Mouse (Mus musculus): Measurements from ENCODE around the gene Slc2a13. TPM values are rescaled to one million over a fixed set of nuclear protein-coding genes. Genes with fewer than 3 reads are reported as not detected.

Gene Slc2a13
- total RNA-seq, 2 experiments from 2014 or later: 72.1 to 72.8 TPM

DNA sequence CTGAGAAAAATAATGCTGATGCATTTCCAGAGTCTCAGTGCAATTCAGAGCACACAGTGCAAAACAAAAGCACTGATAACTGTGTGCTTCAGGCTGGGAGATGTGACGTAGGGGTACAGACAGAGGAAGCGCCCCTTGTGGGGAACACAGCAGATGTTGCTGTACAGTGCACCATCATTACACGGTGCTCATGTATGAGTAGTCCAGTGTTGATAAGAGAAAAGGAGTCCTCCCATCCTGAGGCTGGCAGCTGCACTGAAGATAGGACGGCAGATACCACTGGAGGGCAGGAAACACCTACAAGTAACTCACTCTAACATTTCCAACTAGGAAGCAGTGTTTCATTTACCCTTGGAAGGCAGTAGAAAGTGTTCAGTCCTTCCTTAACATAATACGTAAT is 312.5 kb downstream of the Slc2a13 start:
- DNase-seq: no peak

DNA sequence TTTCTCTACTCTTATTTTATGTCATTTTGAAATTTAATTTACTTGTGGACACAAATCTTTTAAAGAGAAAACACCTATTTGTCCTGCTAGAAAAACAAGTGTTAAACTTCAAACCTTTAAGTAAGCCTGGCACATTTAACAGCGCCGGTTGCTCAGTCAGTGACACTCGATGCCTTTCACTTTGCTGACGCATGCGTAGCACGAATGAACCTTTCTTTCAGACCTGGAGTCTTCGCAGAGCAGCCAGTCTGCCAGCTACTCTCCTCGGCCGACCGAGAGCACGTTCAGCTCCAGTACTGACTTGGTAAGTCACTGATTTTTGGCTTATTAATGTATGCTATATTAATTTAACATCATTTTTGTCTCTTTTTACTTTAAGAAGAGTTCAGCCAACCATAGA is 315.9 kb downstream of the Slc2a13 start:
- no peak for DNase-seq

DNA sequence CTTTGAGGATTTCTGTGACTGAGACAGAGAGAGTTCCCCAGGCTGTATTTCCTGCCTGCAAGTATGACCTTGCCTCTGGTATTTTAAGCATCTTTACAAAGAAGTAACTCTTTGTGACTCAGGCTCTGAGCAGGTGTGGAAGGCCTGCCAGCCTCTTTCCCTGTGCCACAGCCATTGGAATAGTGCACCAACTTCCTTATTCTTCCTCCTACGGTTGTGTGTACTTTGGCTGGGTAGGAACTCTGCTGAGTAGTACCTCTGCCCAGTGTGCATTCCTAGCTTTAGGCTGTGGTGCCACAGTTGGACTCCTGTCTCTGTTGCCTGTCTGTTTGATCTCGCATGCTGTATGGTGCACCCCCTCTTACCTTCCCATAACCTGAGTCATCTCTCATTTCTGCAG is 317.8 kb downstream of the Slc2a13 start:
- DNase-seq: no peak

DNA sequence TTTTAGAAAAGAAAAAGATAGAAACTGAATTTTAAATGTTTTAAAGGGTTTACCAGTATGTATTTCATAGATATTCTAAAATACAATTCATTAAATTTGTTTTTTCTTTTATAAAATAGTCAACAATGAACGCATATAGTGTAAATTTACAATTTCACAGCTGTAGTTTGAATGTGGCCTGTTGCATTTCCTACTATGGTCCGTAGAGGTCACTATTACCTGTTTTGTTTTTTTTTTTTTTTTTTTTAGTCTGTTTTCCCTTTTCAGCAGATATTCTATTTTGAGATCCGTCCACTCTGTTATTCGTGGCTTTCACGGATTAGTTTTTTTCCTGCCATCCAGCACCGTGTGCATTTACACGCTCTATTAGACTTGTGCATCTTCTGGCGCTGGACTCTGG is 320.1 kb downstream of the Slc2a13 start:
- DNase-seq: no peak

DNA sequence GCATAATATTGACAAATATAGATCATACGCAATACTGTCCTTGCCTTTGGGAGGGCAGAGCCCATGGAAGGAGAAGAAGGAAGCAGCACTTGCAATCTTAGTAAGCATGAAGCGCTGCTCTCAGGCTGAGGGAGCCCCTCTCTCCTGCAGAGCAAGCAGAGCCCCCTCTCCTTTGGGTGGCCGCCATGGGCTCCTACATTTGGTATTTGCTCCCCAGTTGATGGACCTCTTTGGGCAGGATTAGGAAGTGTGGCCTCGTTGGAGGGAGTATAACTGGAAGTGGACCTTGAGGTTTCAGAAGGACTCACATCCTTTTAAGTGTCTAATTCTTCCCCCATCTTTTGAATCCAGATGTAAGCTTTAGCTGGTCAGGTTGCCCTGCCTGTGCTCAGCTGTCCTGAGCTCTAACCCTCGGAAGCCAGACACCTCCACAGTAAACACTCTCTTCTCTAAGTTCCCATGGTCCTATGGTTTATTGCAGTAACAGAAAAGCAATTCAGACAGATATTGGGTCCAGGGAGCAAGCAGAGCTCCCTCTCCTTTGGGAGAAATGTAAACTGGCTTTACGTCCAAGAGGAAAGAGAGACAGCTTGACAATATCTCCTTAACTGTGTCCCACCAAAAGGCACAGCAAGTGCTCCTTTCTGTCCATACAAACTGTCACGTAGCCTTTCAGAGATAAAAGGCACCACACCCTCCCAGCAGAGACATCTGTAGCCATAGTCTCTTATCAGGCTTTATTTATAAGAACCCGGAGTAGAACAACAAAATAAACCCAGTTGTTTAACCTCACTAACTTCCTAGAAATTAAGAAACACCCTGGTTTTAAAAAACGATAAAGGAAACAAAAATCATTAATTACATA is 321.3 kb downstream of the Slc2a13 start:
- no peak for DNase-seq

DNA sequence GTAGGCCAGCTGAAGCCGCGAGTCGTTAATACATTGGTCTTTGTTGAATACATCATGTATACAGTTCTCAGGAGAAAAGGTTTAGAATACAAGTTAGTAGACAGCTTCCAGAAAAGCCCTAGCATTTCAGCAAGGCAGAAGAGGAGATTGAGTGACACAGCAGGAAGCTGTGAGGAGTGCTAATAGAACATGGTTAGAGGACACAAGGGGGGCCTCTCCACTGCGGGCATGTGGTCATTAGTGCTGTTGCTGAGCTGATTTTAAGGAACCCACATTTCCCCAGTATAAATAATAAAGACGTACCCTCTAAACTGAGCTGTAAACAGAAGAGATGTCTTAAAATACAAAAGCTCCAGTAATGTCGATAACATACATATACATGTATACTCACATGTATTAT is 322.2 kb downstream of the Slc2a13 start:
- no peak for DNase-seq

DNA sequence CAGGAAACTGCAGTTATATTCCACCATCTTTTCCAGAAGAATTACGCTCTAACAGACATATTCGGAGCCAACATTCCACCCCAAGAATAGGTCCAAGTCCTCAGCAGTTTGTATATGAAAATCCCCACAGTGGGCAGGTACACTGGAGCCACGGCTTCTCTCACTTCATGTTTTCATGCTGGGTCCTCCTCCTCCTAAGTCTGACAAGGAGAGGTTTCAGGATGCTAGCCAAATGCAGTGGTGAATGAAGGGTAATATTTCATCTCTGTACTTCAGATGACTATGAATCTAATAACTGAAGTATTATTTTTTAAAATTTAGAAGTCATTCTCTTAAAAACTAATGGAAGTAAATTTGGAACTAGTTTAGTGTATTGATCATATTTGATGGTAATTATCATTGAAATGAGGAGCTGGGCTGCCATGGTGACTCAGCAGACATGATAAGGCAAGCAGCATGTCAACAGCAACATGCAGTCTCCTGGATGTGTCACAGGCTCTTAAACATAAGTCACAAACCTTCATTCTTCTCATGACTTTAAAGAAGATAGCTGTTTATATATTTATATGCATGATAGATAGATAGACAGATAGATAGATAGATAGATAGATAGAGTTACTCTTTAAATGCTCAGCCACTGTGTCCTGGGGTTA is 332.3 kb downstream of the Slc2a13 start:
- no peak for DNase-seq

DNA sequence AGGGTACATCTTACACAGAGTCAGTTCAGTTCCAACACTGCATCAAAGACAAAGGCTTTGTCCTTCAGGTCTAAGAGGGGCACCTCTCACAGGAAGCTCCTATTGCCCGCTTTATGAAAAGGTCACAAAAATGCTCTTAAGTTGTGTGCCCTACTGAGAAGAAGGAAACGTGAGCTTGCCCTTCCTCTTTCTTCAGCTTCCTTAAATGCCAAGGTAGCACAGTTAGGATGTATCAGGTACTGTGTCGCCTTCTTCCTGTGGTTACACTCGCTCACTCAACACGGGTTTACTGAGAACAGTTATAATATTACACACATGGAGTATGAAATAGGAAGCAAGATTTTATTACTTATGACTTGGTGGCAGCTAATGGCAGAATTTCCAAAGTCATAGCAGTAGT is 335.8 kb downstream of the Slc2a13 start:
- no peak for DNase-seq

Other genes starting within 250 kb of the Slc2a13 start
- gene Lrrk2, start 99.9 kb upstream of the Slc2a13 start, total RNA-seq (2021): 10 to 100 TPM; 21.3 to 21.6 TPM

All from layer of hippocampus, postnatal 36 days (tissue).